Mouse (Mus musculus): ENCODE measurements at regions not wholly inside any gene's neighbourhood (a gene's known extent, or its start where the extent isn't known, plus 50 kb on each side); places are given as distances from the start of the nearest gene placed in this dataset.

- DNase-seq = no peak
Observed at GRCm38 (mm10) chr10:74722971-74723370, 244.0 kb upstream of the Gnaz start.

GRCm38 (mm10) chr10:74749446-74749845 lies 217.5 kb upstream of the Gnaz start:
- no peak for DNase-seq

GRCm38 (mm10) chr10:74750879-74751278 lies 216.1 kb upstream of the Gnaz start:
- no peak for DNase-seq

GRCm38 (mm10) chr10:74760734-74761133 lies 206.2 kb upstream of the Gnaz start:
- DNase-seq = no peak

GRCm38 (mm10) chr10:74789245-74789644 lies 177.7 kb upstream of the Gnaz start:
- DNase-seq = no peak

- no peak for DNase-seq
Observed at GRCm38 (mm10) chr10:74789987-74790386, 177.0 kb upstream of the Gnaz start.

GRCm38 (mm10) chr10:74823395-74823794 lies 143.6 kb upstream of the Gnaz start:
- DNase-seq = no peak

GRCm38 (mm10) chr10:74834359-74834758 lies 132.6 kb upstream of the Gnaz start:
- DNase-seq = no peak

GRCm38 (mm10) chr10:74848372-74848771 lies 118.6 kb upstream of the Gnaz start:
- peak; percentile 22 for DNase-seq

GRCm38 (mm10) chr10:74854991-74855664 lies 111.8 kb upstream of the Gnaz start:
- no peak for DNase-seq

Measured in cerebellum, adult 11 months (tissue).